Mouse (Mus musculus) layer of hippocampus, adult 2 months (tissue): ENCODE data around the gene Tpm4. TPM values are rescaled to one million over a fixed set of nuclear protein-coding genes. Genes with fewer than 3 reads are reported as not detected.

Experiments used
- DNase-seq, 2 experiments: peaks; one replicate each; pipeline ENCODE4 v3.0.0; 2022; ENCODE audit warnings: low spot score in 2 of 2
- H3K27ac ChIP-seq: fragments of 200-600 bp; 2 replicates; pipeline ENCODE4 v1.8.1; 2022
- H3K4me3 ChIP-seq: fragments of 200-600 bp; 2 replicates; pipeline ENCODE4 v1.8.1; 2022; ENCODE audit warnings: mild to moderate bottlenecking
- CTCF ChIP-seq: fragments of 200-600 bp; conservative IDR thresholded peaks from 2 replicates; pipeline ENCODE4 v1.8.1; 2022; ENCODE audit warnings: antibody characterized with exemption, mild to moderate bottlenecking, moderate library complexity
- total RNA-seq, 2 experiments: library from RNA; stranded (reverse); gene quantifications; 2 replicates each; pipeline ENCODE4 v1.2.3; 2021

The Tpm4 gene
- total RNA-seq, 2 experiments from 2014 or later = 25.2 to 25.4 TPM

DNA sequence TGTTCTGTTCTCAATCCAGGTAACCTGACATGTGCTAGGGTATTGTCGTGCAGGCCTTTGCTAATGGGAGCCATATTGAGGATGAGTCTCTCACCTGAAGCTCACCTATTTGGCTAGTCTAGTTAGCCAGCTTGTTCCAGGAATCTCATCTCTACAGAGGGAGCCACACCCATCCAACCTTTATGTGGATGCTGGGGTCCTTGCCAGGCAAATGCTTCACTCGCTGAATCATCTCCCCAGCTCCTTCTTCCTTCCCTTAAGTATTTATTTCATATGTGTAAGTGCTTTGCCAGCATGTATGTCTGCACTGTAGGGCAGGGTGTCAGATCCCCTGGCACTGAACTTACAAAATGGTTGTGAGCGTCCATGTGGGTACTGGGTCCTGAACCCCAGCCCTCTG, 11.8 kb downstream of the Tpm4 start:
- TF ChIP-seq CTCF = no peak
- no peak overlapping the region for H3K4me3 ChIP-seq
- no peak overlapping the region for H3K27ac ChIP-seq
- no peak for DNase-seq

DNA sequence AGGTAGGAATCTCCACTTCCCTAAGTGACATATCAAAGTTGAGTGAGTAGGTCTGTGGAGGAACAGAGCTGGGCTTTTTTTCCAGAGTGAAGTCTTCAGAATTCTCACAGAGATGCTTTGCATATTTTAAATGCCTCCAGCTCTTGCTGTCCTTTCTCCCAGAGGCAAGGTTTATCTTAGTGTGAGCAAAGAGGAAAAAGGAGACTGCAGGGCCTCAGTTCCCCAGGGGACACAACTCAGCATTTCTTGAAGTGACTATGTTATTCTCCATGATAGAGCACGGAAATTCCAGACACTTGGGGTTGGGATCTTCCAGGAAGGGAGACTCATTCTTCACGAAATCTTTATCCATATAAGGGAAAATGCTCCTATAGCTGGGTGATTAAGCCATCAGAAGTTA, 12.5 kb downstream of the Tpm4 start:
- no peak for DNase-seq
- no peak overlapping the region for H3K4me3 ChIP-seq
- H3K27ac ChIP-seq = no peak overlapping the region
- TF ChIP-seq CTCF = no peak

DNA sequence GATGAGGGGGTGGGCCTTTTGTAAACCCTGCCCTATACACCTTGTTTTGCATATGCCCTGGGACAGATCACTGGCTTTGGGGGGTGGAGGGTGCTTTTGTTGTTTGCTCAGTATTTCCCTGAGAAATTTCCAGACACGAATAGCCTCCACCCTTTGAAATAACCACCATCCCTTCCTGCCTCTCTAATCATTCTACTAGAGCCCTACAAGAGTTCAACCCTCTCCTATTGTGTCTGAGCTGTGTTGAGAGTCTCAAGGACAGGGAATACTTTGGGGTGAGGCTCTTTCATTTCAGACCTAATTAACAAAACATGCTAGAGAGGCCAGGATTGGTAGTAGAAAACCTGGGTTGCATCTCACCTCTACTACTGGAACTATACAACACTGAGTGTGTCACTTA, 14.3 kb downstream of the Tpm4 start:
- no peak for TF ChIP-seq CTCF
- H3K27ac ChIP-seq = no peak overlapping the region
- DNase-seq = no peak
- no peak overlapping the region for H3K4me3 ChIP-seq

DNA sequence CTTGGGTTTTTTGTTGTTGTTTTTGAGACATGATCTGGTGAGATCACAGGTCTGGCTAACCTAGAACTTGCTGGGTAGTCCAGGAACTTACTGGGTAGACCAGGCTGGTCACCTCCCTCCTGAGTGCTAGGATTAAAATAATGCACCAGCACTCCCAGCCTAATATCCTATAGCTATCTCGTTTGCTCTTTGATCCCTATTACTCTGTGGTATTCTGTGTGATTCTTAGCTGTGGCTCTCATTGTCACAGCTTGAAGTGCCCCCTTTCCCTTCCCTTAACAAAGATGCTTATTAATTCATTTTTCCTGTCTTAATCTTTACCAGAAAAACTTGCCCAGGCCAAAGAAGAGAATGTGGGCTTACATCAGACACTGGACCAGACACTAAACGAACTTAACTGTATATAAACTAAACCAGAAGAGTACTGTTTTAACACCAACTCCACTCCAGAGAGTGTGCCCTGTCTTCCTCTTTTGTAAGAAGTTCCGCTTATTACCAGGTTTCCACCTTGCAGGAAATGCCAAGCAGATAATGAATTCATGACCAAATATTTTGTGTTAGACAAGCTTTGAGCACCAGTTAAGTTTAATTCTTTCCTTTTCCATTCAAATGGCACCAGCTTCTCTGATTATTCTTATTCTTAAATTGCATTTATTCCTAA, 16.8 kb downstream of the Tpm4 start:
- Histone ChIP-seq H3K27ac (no peak overlapping the region), H3K4me3 (no peak overlapping the region)
- DNase-seq = no peak
- TF ChIP-seq CTCF = no peak

DNA sequence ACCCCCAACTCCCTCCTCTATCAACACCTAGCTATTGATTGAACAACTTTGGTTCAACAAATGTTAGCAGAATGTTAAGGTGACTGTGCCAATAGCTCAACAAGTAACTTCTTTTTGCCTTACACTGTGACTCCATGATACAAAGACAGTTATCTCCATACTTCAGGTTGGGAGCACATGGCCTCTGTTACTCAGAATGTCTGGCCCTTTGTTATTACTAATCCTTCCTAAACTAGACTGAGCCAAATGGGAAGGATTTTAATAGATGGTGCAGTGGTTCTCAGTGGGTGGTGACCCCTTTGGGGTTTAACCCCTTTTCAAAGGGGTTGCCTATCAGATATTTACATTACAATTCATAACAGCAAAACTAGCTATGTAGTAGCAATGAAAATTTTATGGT, 18.6 kb downstream of the Tpm4 start:
- TF ChIP-seq CTCF = no peak
- no peak for DNase-seq
- H3K4me3 ChIP-seq = no peak overlapping the region
- H3K27ac ChIP-seq = no peak overlapping the region

DNA sequence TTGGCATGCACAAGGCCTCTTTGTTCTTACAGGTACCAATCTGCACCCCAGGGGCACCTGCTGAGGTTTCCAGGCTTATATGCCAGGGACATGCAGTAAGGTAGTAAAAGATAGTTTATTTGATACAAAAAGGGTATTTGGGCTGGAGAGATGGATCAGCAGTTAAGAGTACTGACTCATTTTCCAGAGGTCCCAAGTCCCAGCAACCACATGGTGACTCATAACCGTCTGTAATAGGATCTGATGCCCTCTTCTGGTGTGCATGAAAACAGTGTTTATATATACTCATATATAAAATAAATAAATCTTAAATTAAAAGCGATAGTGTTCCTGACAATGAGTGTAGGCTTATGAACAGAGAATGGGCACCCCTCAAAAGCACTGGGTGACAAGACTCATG, 23.3 kb downstream of the Tpm4 start:
- peak; percentile 14; the same call in 1 of the 2 replicates for TF ChIP-seq CTCF
- Histone ChIP-seq H3K27ac (no peak overlapping the region), H3K4me3 (no peak overlapping the region)
- no peak for DNase-seq

DNA sequence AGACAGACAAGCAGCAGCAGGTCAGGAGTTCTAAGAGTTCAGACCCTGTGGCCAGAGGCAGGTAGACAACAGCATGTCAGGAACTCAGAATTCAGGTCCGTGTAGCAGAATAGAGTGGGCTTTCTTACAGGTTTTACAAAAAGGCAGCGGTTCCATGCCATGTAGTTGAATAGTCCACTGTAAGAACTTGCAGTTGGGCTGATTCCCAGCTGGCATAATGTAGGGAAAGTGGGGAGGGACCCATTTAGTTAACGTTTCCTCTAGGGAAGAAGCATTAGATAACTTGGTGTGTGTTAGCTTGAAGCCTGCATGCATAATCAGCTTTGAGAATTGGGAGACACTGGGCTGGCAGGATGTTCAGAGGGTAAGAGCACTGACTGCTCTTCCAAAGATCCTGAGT, 24.0 kb downstream of the Tpm4 start:
- no peak for TF ChIP-seq CTCF
- Histone ChIP-seq H3K4me3 (no peak overlapping the region), H3K27ac (no peak overlapping the region)
- no peak for DNase-seq

DNA sequence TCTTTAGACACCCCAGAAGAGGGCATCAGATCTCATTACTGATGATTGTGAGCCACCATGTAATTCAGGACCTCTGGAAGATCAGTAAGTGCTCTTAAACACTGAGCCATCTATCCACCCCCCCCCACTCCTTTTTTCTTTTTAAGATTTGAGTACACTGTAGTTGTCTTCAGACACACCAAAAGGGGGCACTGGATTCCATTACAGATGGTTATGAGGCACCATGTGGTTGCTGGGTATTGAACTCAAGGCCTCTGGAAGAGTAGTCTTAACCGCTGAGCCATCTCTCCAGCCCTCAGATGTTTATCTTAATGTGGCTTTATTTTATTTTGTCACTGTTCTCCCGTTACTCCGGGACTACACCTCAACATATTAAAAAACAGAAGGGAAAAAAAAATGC, 25.2 kb downstream of the Tpm4 start:
- peak overlapping the region; percentile 90 for H3K27ac ChIP-seq
- no peak; the same call in 1 of the 2 replicates for TF ChIP-seq CTCF
- peak overlapping the region; percentile 67 for H3K4me3 ChIP-seq
- no peak for DNase-seq

DNA sequence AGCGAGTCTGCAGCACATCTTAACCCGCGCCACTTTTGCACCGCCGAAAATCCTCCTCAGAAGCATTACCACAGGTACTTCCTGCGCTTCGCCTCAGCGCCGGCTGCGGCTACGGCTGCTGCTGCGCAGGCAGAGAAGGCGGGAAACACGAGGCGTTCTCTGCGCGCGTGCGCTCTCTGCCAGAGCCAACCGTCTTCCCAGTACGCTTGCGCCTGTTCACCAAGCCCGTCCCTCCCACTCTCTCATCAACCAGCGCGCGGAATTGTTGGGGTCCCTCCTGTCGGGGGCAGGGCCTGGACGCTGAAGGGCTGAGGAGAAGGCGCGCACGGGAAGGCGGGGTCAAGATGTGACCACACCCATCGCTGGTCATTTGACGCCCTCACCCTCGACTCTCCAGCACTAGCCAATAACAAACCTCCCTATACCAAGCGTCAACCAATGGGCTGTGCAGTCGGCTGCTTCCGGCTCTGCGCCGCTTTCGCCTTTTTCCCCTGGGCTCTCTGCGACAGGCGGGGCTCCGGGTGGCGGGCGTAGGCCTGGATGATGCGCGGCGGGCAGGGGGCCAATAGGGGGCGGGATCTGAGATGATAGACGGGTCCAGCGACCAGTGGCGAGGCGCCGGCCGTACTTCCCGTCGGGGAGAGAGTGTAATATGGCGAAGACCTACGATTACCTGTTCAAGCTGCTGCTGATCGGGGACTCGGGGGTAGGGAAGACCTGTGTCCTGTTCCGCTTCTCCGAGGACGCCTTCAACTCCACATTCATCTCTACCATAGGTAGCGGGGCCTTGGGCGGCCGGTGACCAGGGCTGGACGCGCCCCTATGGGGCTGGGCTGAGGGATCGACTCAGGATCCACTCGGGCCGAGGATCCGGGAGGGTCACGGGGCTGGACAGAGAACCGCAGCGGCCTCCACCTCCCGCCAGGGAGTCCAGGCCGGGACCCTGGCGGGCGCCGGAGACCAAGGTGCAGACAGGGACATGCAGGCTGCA, 26.2 kb downstream of the Tpm4 start, which contains the start of gene Rab8a:
Rab8a (plus strand) TSS at position 494 of the 991 bp plus-strand sequence.
- no peak for TF ChIP-seq CTCF
- Histone ChIP-seq H3K4me3 (peak within 1 kb of the TSS; percentile 92), H3K27ac (peak within 1 kb of the TSS; percentile 93)
- peak; percentile 100 for DNase-seq

DNA sequence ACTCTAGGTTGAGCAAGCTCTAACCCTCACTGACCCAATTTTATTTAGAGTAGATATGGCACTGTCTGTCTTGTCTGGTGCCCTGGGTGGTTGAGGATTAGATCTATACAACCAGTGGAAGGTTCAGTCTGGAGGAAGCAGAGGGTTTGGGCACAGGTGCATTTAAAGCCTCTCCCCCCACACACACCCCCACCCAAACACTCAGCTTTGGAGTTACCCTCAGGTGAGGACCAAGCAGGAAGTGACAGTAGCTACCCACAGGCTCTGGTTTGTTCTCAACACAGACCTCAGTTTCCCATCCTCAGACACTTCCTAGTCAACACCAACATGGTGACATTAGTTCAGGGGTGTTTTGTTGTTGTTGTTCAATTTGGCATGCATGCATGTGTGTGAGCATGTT, 28.0 kb downstream of the Tpm4 start:
- TF ChIP-seq CTCF = no peak
- Histone ChIP-seq H3K27ac (no peak overlapping the region), H3K4me3 (no peak overlapping the region)
- no peak for DNase-seq

DNA sequence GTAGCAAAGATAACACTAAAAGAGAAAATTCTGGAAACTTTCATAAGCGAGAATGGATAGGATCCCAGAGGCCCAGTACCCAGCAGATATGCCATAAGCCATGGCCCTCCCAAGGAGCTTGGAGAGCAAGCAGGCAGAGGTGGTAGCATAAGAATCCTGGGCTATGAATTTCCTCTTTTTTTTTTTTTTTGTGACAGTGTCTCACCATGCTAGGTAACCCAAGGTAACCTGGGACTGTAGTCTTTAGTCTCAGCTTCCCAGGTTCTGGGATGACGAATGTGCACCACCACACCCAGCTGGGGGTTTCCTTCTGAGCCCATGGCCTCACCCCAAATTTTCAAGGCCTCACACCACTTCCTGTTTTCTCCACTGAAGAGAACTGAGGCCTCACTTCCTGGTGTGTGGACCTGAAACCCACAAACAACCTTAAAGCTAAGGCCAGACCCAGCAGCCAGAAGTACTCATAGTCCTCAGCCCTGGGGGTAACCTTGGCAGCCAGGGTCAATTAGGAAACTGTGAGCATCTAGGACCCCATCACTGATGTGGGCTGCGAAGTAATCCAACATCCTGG, 34.4 kb downstream of the Tpm4 start:
- no peak for DNase-seq
- Histone ChIP-seq H3K4me3 (no peak overlapping the region), H3K27ac (no peak overlapping the region)
- no peak for TF ChIP-seq CTCF

DNA sequence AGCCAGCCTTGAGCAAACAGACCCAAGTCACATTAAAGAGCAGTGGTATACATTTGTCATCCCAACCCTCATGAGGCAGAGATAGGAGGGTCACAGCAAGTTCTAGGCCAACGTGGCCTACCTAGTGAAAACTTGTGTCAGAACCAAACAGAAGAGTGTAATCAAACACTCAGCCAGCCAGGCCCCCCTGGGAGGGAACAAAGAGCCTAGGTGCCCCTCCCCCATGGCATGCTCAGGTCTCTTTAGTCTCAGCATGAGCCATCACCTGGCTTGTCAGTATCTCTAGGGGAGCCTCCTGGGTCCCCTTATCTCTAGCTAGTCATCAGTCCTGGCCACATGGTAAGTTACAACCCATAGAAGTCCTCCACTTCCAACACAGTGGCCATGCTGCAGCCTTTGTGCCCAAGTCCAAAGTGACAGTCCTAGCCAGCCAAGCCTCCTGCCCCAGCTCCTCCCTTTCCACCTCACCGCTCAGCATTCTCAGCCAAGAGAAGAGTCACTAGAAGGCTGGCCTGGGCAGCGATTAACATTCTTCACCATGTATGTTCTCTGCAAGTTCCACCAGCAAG, 35.0 kb downstream of the Tpm4 start:
- TF ChIP-seq CTCF = no peak
- H3K27ac ChIP-seq = no peak overlapping the region
- DNase-seq = no peak
- no peak overlapping the region for H3K4me3 ChIP-seq

DNA sequence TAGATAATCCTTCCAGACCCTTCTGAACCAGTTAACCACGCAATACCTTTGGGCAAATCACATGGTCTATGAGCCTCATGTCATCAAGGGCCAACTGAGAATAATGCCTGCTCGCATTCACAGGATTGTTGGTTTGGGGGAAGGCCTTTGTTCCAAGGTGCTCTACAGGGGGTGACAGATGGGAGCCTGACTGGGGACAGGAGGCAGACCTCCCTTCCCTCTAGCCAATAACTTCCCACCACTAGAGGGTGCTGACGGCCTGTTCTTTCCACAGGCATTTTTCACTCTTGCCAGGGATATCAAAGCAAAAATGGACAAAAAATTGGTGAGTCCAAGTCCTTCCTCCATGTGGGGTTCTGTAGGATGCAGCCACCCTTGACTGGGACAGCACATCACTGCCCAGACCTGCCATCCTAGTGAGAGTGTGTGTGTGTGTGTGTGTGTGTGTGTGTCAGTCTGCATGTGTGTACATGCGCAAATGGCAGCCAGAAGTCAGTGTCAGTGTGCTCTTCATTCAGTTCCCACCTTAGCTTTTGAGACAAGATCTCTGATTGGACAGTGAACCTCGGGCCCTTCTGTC, 42.7 kb downstream of the Tpm4 start:
- TF ChIP-seq CTCF = peak; percentile 88
- peak overlapping the region; percentile 46; the same call in 1 of the 2 replicates for H3K27ac ChIP-seq
- no peak overlapping the region for H3K4me3 ChIP-seq
- DNase-seq = peak; percentile 69 to 82
